Mouse (Mus musculus): ENCODE measurements around the gene Trpm7. TPM values are rescaled to one million over a fixed set of nuclear protein-coding genes. Genes with fewer than 3 reads are reported as not detected.

The Trpm7 gene
- 64.0 and 65.6 TPM in 2 replicates for polyA plus RNA-seq (2015; fragmentation: Nextera tagmentation; extraction: Ambion mirVana)

DNA sequence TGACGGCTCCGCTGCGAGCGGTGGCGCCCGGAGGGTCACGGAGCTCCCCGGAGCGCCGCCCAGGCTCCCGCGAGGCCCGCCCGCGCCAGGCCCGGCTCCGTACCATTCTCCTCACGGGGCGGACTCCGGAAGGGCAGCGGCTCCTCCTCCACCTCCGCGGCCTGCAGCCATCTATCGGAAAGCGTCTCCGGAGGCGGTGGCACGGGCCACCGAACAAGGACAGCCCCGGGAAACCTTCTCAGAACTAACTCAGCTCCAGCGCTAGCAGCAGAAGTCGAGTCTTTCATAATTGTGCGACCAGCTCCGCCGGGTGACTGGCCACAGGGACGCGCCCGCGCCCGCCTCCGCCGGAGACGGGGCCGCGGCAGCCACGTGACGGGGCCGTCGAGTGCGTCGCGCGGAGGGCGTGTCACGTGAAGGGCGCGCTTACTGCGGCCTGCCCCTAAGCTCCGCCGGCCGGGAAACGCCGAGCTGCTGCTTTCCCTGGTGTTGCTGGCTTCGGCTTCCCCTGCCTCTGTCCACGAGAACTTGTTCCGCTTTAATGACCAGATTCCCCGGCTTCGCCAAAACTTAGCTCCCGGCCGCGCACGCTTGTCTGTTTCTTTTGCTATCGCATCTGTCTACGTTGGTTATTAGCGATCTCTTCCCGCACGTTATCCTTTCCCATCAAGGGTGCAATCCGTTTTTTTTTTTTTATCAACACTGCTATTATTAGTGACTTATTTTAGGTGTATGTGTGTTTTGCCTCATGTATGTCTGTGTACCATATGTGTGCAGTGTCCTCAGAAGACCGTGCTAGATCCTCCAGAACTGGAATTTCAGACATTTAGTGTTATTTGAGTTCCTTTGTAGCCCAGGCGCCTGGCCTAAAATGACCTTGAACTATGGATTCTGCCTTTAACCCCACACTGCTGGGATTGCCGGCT is at the start of gene Trpm7:
TSS of gene Trpm7 (minus strand) at position 360 of the 926 bp plus-strand sequence.
- Histone ChIP-seq H3K4me1 (peaks cover 7% of the 10 kb centered on the region), H3K36me3 (no peaks in the 10 kb centered on the region), H3K9ac (peak within 1 kb of the TSS; percentile 94), H3K4me2 (peak within 1 kb of the TSS; percentile 74), H3K4me3 (peak within 1 kb of the TSS; percentile 84), H3K27ac (peak within 1 kb of the TSS; percentile 99), H3K9me3 (no peaks in the 10 kb centered on the region), H3K27me3 (no peaks in the 10 kb centered on the region)
- WGBS: under 1% methylated on average over 81 of the region's 81 CpGs
- peak; percentile 97 for ATAC-seq (ENCODE audit: insufficient number of reproducible peaks, insufficient read depth, low FRiP score, low TSS enrichment, low read depth)

DNA sequence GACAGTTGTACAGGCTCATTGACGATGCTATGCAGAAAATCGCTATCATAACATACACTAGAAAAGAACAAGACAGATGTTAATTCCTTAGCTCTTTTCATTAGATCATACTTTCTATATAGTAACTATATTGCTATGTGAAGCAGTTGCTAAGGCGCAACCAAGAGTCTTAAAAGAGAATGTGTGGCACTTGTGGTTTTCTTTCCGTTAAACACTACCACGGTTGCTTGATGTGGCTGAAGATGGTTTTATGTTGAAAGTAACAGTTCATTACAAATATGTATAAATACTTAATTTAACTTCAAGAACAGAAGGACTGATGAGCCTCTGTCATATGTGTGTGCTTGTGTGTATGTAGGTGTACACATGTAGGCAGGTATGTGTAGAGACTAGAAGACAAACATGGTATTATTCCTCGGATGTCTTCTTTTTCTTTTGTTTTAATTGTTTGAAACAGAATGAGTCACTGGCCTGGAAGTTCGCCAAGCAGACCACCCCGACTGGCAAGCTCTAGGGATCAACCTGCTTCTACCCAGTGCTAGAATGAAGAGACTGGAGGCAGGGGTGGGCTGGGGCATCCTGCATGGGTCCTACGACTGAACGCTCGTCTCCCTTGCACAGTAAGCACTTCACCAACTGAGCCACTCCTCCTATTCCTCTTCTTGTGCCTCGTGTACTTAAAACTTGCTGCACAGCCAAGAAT is 44.5 kb upstream of the Trpm7 start:
- H3K27ac ChIP-seq: no peak overlapping the region
- no peaks in the 10 kb centered on the region for H3K9me3 ChIP-seq
- H3K9ac ChIP-seq: no peak overlapping the region
- H3K4me1 ChIP-seq: no peaks in the 10 kb centered on the region
- 92% methylated on average over 12 of the region's 12 CpGs for WGBS
- no peak overlapping the region for H3K4me2 ChIP-seq
- peaks cover 79% of the 10 kb centered on the region for H3K36me3 ChIP-seq
- ATAC-seq (ENCODE audit: insufficient number of reproducible peaks, insufficient read depth, low FRiP score, low TSS enrichment, low read depth): no peak
- no peaks in the 10 kb centered on the region for H3K27me3 ChIP-seq
- no peak overlapping the region for H3K4me3 ChIP-seq

DNA sequence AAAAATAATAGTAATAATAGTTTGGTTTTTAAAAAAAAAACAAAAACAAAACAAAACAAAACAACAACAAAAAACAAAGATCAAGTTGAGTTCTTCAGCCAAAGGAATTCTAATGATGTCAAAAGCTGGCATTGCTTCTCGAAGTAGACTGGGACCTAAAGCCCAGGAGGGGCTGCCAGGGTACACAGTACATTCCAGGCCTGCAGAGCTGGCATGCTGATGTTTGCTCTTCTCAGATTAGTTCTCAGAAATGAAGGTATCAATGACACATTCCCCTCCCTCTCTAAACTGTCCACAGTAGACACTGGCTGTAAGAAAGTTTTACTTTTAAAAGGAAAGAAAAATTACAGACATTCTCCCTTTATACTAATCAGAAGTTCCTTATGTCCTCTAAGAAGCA is 40.2 kb upstream of the Trpm7 start:
- Histone ChIP-seq H3K27me3 (no peaks in the 10 kb centered on the region), H3K9ac (no peak overlapping the region), H3K36me3 (peaks cover 67% of the 10 kb centered on the region), H3K4me3 (no peak overlapping the region), H3K27ac (no peak overlapping the region), H3K9me3 (no peaks in the 10 kb centered on the region), H3K4me1 (no peaks in the 10 kb centered on the region), H3K4me2 (no peak overlapping the region)
- ATAC-seq (ENCODE audit: insufficient number of reproducible peaks, insufficient read depth, low FRiP score, low TSS enrichment, low read depth): no peak
- WGBS: 90% methylated on average over 1 of the region's 1 CpGs

DNA sequence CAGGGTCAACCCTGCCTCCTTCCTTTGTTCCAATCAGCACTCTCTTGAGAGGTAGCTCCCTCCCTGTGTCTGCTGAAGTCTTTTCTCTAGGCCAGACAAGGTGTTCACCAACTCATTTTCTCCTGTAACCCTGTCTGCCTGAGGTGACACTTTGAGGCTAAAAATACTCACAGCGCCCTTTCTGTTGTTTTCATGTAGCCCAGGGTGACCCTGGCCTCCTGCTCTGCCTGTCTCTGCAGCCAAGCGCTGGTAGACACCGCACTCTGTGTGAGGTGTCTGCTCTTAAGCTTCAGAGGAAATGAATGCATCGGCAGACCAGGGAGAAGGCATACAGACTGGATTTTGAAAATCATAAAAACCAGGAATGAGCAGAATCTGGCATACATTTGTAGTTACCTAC is 38.1 kb upstream of the Trpm7 start:
- Histone ChIP-seq H3K4me2 (no peak overlapping the region), H3K4me1 (no peaks in the 10 kb centered on the region), H3K9ac (no peak overlapping the region), H3K36me3 (peaks cover 54% of the 10 kb centered on the region), H3K27ac (no peak overlapping the region), H3K9me3 (no peaks in the 10 kb centered on the region), H3K27me3 (no peaks in the 10 kb centered on the region), H3K4me3 (no peak overlapping the region)
- no peak for ATAC-seq (ENCODE audit: insufficient number of reproducible peaks, insufficient read depth, low FRiP score, low TSS enrichment, low read depth)
- 60% methylated on average over 4 of the region's 4 CpGs for WGBS

DNA sequence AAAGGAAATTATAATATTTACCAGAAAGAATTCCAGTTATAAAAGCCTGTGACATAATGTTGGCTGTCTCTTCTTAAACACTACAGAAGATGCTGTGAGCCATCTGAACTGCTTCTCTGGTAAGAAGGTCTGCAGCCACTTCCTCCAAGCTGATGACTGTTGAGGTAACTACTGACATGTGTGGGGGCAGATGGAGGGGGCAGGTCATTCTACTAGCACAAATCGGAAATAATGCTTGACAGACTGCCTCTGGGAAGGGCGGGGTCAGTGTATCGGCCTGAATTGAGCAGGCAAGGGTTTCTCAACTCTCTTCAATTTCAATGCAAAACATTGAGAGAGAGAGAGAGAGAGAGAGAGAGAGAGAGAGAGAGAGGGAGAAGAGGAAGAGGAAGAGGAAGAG is 28.1 kb upstream of the Trpm7 start:
- ATAC-seq (ENCODE audit: insufficient number of reproducible peaks, insufficient read depth, low FRiP score, low TSS enrichment, low read depth): no peak
- 48% methylated on average over 3 of the region's 3 CpGs for WGBS
- Histone ChIP-seq H3K36me3 (peaks cover 55% of the 10 kb centered on the region), H3K4me2 (no peak overlapping the region), H3K4me1 (no peaks in the 10 kb centered on the region), H3K27ac (no peak overlapping the region), H3K9me3 (no peaks in the 10 kb centered on the region), H3K4me3 (no peak overlapping the region), H3K9ac (no peak overlapping the region), H3K27me3 (no peaks in the 10 kb centered on the region)

DNA sequence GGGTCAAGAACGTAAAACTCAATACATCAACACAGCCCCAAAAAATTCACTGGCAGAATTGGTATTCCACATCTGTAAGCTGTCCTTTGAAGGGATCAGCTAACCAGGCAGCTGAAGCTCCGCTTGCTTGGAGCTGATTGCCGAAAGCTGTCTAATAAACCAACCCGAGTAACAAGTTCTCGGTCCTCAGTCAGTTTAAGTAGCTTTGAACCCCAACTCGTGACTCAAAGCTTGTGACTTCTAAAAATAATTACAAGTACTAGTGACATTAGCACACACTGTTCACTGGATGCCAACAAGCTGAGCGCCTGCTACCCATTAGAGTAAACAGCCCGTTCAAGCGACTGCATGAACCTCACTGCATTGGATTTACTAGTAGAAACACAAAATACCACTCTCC is 21.5 kb upstream of the Trpm7 start:
- H3K27me3 ChIP-seq: no peaks in the 10 kb centered on the region
- no peak overlapping the region for H3K27ac ChIP-seq
- WGBS: 79% methylated on average over 9 of the region's 9 CpGs
- peaks cover 44% of the 10 kb centered on the region for H3K36me3 ChIP-seq
- H3K9me3 ChIP-seq: no peaks in the 10 kb centered on the region
- no peak for ATAC-seq (ENCODE audit: insufficient number of reproducible peaks, insufficient read depth, low FRiP score, low TSS enrichment, low read depth)
- H3K4me2 ChIP-seq: no peak overlapping the region
- H3K9ac ChIP-seq: no peak overlapping the region
- no peaks in the 10 kb centered on the region for H3K4me1 ChIP-seq
- no peak overlapping the region for H3K4me3 ChIP-seq

DNA sequence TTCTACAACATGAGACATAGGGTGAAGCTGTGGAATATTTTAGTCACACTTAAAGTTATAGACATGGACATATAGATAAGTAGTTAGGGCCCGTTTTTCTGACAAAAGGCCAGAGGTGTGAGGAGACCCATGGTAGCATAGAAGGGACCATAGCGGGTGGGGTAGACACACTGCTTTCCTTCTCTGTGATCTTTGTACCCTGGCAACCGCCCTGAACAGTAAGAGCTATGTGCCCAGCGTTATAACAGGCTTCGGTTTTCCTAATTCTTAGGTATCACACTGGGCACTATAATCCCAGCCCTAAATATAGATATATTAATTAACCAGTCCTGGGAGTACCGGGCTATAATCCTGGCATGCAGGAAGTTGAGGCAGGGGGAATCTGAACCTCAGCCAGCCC is 20.9 kb upstream of the Trpm7 start:
- Histone ChIP-seq H3K4me2 (no peak overlapping the region), H3K4me1 (no peaks in the 10 kb centered on the region), H3K27ac (no peak overlapping the region), H3K9me3 (no peaks in the 10 kb centered on the region), H3K36me3 (peaks cover 38% of the 10 kb centered on the region), H3K4me3 (no peak overlapping the region), H3K9ac (no peak overlapping the region), H3K27me3 (no peaks in the 10 kb centered on the region)
- no peak for ATAC-seq (ENCODE audit: insufficient number of reproducible peaks, insufficient read depth, low FRiP score, low TSS enrichment, low read depth)
- 87% methylated on average over 6 of the region's 6 CpGs for WGBS

DNA sequence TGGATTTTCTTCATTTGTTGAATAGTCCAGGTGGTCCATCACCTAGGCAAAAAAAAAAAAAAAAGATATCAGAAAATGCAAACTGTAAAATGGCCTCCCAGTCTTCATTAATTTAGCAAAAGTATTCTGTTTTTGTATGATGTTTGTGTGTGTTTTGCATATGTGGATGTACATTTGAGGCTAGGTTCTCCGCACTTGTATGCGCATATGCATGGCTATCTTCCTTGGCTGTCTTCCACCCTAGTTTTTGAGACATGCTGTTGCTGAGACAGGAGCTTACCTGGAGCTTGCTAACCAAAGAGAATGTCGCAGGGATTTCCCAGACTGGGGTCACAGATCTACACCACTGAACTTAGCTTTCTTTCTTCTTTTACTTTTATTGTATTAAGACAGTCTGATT is 18.2 kb upstream of the Trpm7 start:
- H3K4me1 ChIP-seq: no peaks in the 10 kb centered on the region
- H3K4me3 ChIP-seq: no peak overlapping the region
- no peaks in the 10 kb centered on the region for H3K9me3 ChIP-seq
- peaks cover 19% of the 10 kb centered on the region for H3K36me3 ChIP-seq
- H3K27me3 ChIP-seq: no peaks in the 10 kb centered on the region
- no peak overlapping the region for H3K27ac ChIP-seq
- no peak overlapping the region for H3K4me2 ChIP-seq
- no peak for ATAC-seq (ENCODE audit: insufficient number of reproducible peaks, insufficient read depth, low FRiP score, low TSS enrichment, low read depth)
- H3K9ac ChIP-seq: no peak overlapping the region
- 94% methylated on average over 3 of the region's 3 CpGs for WGBS

DNA sequence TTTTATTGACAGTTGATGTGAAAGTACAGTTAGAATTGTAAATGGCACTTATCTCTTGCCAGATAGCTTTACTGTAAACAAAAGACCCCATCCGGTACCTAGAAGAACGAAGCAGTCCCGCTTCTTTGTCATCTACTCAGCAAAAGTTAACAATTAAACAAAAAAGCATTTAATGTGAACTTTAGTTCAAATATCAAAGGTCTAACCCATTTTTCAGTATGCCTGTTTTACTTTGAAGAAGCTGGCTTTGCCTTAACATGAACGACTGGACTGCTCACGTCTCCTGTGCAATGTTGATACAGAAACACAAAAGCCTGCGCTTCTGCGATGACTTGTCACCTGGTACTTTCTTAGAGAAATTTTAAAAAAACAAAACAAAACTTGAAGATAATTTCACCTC is 16.3 kb upstream of the Trpm7 start:
- Histone ChIP-seq H3K9ac (no peak overlapping the region), H3K27ac (no peak overlapping the region), H3K27me3 (no peaks in the 10 kb centered on the region), H3K4me1 (no peaks in the 10 kb centered on the region), H3K36me3 (peaks cover 17% of the 10 kb centered on the region), H3K4me3 (no peak overlapping the region), H3K4me2 (no peak overlapping the region), H3K9me3 (no peaks in the 10 kb centered on the region)
- WGBS: 92% methylated on average over 7 of the region's 7 CpGs
- no peak for ATAC-seq (ENCODE audit: insufficient number of reproducible peaks, insufficient read depth, low FRiP score, low TSS enrichment, low read depth)

DNA sequence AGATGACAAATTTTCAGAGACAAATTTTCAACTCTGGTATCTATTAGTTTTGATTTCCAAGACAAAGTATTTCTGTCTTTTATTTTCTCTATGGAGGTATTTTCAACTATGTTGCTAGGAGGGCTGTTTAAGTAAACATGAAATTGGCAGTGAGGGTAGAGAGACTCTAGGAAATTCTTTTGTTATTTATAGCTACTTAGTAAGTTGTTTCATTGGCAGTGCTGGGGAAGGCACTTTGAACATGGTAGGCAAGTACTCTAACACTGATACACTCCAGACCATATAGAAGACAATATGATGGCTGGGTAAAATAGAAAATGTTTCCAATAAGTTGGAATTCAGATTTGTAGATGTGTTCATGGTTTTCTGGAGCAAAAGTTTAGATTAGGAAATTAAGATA is 15.7 kb upstream of the Trpm7 start:
- Histone ChIP-seq H3K4me1 (no peaks in the 10 kb centered on the region), H3K4me2 (no peak overlapping the region), H3K27me3 (no peaks in the 10 kb centered on the region), H3K36me3 (peaks cover 17% of the 10 kb centered on the region), H3K4me3 (no peak overlapping the region), H3K27ac (no peak overlapping the region), H3K9me3 (no peaks in the 10 kb centered on the region), H3K9ac (no peak overlapping the region)
- ATAC-seq (ENCODE audit: insufficient number of reproducible peaks, insufficient read depth, low FRiP score, low TSS enrichment, low read depth): no peak

DNA sequence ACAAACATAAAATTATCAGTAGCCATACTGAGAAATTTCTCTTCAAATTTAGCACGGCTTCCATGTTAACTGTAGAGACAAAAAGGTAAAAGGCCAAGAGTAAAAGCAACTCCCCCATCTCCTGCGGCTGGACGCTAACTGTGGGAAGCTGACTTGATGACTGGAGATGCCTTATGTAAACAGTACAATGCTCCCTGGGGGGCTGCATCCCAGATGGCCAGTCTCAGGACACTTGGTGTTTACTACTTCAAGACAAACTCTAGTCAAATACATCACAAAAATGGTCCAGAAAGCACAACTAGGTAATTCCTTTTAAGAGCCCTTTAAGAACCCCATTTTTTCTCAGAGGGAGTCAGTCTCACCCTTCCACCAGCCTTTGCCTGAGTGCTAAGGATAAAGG is 11.1 kb upstream of the Trpm7 start:
- H3K4me3 ChIP-seq: no peak overlapping the region
- ATAC-seq (ENCODE audit: insufficient number of reproducible peaks, insufficient read depth, low FRiP score, low TSS enrichment, low read depth): no peak
- H3K4me2 ChIP-seq: no peak overlapping the region
- H3K27ac ChIP-seq: no peak overlapping the region
- H3K4me1 ChIP-seq: no peaks in the 10 kb centered on the region
- no peaks in the 10 kb centered on the region for H3K27me3 ChIP-seq
- no peaks in the 10 kb centered on the region for H3K9me3 ChIP-seq
- no peak overlapping the region for H3K9ac ChIP-seq
- WGBS: 57% methylated on average over 3 of the region's 3 CpGs
- no peaks in the 10 kb centered on the region for H3K36me3 ChIP-seq

DNA sequence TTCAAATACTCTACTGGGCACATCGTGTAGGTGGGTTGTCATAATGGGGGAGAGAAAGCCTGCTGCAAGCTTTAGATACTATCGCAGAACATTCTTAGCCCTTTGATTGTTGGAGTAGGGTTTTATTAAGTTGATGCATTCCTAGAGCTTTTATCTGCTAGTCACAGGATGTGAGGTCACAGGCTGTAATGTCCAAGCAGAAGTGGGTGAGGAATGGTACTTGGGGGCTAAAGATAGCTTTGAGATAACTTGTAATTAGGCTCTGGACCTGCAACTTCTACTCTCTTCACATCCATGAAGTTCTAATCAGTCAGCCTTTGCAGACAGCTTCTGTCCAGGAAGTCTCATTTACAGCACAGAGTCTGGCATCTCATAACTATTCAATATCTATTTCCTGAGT is 9.8 kb upstream of the Trpm7 start:
- Histone ChIP-seq H3K4me3 (no peak overlapping the region), H3K4me1 (no peaks in the 10 kb centered on the region)
- no peak for ATAC-seq (ENCODE audit: insufficient number of reproducible peaks, insufficient read depth, low FRiP score, low TSS enrichment, low read depth)

More for the DNA sequence above, 9.8 kb upstream of the Trpm7 start:
- H3K4me2 ChIP-seq: no peak overlapping the region
- no peaks in the 10 kb centered on the region for H3K27me3 ChIP-seq
- no peak overlapping the region for H3K27ac ChIP-seq
- H3K9me3 ChIP-seq: no peaks in the 10 kb centered on the region
- H3K36me3 ChIP-seq: no peaks in the 10 kb centered on the region
- no peak overlapping the region for H3K9ac ChIP-seq
- 73% methylated on average over 2 of the region's 2 CpGs for WGBS
